Mouse (Mus musculus): Measurements from ENCODE around the gene Pdlim4.
"Not testable (repeated sequence)": the region's sequence is repeated elsewhere in the genome, so short reads cannot be mapped to it uniquely, and the experiment has no call there.

Gene Pdlim4

DNA sequence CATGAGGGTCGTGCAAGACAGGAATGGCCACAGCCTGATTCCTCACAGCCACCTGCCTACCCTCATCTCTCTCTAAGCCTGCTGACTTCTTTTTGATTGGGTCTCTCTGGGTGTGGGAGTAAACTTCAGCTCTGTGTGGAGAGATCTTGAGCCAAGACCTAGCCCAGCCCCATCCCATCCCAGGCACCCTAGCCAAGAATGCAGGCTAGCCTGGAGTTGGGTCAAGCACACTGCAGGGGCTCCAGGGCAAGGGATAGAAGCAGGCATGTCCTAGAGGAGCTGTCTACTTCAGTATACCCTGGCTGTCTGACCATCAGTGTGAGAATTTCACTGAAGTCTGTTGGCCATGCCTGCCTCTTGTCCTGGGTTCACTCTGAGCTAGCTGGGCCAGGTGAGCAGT, 9.3 kb downstream of the Pdlim4 start:
- no peak for DNase-seq

DNA sequence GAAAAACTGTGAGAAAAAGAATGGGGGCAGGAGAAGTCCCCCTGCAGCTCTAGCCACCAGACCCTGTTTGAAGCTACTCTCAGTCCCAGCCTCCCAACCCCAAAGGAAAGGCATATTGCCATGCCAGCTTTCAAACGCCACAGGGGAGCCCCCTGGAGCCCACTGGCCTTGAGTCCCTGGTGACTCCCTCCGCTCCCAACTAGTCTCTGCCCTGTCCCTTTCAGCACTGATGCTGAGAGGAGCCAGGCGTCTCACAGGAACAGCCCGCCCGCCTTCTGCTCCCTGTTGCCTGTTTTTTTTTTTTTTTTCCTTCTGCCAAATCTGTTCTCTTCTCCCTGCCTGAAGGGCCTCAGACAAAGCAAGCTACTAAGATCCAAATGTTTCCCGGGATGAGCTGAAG, 10.2 kb downstream of the Pdlim4 start:
- no peak for DNase-seq

DNA sequence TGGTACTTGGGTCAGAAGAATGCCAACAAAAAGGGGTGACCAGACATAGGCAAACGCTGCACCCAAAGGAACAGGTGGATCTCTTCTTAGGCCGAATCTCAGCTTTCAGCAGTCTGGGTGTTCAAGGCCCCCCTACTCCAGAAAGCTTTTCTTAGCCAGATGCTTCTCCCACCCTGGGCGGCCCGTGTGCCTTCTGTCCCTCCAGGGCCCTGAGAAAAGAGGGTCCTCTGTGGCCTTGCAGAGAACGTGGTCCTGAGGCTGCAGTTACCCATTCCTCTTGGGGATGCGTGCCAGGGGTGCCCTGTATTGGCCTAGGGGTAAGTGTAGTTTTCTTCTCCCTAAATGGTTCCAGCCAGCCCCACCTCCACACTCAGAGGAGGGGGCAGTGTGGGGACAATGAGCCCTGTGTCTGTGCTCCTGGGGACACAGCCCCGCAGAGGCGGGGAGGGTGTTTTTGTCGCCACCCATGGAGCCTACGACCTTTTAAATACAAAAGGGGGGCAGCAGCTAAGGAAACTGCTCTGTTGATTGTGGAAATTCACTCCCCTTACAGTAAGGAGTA, 10.7 kb downstream of the Pdlim4 start:
- DNase-seq = no peak

DNA sequence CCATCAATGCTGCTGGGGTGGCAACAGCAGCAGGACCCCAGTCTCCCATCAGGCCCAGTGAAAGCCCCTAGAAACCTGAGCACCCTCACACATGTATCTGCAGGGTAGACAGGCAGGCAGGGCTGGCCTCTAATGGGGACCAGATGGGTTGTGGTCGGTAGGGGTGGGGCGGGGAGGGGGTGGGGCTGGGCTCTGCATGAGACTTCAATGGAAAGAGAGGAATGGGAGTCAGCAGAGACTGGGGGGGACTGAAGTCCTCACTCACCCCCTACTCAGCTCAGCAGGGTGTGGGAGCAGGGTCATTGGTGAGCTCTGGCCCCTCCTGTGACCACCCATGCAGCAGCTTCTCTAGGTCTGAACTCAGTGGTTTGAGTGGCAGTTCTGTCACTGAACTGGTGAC, 11.4 kb downstream of the Pdlim4 start:
- DNase-seq = no peak

DNA sequence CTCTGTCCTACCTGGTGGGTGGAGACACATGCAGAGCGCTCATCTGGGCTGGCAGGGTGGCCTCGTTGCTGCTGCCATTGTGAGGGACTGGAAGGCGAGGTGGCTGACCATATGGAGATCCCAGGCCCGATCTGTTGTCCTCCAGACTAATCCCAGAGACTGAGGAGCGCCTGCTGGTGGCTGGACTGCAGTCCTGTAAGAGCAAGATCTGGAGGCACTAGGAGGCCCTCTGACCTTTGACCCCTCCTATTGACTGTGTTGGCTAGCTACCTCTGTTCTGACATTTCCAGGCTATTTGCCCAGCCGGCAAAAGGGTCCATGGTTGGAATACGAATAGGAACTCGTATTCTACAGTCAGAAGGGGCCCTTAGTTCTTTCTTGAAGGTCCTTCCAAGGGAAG, 12.7 kb downstream of the Pdlim4 start:
- no peak for DNase-seq

DNA sequence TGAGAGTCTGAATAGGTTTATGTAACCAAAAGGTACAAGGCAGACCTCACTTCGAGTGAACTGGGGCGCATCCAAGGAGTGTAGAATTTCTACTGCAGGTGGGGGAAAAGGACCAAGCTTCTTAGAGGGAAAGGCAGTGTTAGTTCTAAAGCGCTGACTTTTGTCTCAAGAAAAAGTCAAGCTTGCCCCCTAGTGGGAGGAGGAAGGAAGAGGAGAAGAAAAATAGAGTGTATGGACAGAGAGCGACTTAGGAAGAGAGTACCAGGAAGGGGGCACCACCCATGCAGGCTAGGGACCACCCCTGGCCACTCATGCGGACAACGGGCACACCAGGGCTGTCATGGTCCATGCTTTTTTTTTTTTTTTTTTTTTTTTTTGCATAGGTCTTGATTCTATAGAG, 14.6 kb downstream of the Pdlim4 start:
- DNase-seq = no peak

DNA sequence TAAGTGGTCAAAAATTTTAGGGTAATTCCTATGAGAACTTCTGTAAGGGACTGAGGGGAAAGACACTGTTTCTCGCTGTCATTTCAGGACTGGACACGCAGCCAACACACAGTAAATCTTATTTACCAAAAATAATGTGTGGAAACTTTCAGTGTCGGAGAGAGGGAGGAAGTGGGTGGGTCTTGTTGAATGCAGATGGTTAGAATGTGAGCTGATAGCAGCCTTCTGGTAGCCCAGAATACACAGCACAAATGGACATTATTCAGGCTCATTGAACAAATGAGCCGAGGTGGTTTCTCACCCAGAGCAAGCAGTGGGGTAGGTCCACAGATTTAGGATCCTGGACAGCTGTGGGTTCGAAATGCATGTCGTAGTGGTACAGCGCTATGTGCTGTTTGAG, 15.7 kb downstream of the Pdlim4 start:
- DNase-seq = no peak

DNA sequence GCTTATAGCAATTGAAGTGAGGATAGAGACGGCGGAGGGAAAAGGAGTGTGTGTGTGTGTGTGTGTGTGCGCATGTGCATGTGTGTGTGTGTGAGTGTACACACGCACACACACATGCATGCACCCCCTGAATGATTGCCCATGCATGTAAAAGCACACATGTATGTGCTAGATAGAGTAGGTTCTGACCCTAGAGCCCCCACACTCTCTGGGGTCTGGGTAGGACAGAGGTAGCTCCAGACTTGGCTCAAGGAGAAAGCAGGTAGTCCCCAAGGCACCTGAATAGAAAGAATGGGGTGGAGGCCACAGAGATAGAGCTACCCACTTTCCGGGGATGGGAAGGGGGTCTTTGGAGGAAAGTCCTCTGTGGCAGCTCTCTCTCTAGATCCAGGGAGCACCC, 16.7 kb downstream of the Pdlim4 start:
- no peak for DNase-seq

DNA sequence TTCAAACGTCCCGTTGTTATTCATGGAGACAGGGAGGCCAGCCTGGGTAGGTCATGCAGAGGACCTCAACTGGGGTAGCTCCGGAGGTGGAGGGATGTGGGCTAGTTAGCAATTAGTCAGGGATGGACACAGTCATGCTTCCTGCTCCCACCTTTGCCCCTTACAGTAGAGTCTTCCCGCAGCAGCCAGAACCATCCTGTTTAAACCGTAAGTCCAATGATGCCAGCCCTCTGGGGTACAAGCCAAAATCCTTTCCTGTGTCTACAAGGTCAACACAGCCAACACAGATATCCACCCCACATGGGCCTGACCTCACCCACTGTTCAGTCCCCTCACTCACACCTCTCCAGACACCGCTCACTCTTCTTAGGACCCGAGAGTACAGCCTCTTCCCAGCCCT, 17.7 kb downstream of the Pdlim4 start:
- no peak for DNase-seq

DNA sequence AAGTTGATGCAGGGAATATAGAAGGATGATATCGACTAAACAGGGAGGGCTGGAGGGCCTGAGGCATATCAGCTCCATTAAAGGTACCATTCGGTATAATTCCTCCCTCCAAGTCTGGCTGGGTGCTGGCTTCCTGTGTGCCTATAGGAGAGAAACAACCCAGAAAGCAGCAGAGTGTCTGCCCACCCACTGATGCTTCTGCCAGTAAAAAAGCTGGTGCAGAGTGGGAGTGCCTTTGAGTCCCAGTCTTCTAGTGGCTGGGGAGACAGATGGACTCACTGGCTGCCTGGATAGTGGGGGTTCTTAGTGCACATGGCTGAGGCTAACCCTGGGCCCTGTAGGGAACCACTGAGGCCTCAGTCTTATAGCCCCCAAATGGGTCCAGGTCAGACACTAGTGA, 18.6 kb downstream of the Pdlim4 start:
- no peak for DNase-seq

DNA sequence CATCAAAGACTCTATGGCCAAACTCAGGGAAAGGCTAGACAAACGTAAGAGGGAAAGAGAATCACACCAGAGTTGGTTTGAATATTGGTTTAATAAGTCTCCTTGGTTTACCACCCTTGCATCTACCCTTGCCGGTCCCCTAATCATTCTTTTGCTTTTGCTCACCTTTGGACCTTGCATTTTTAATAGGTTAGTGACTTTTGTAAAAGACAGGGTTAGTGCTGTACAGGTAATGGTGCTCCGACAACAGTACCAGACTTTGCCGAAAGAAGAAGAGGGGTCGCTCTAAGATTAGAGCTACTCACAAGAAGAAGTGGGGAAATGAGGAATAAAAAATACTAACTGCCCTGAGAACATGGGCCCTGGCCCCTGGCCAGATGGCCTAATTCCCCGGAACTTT, 28.1 kb downstream of the Pdlim4 start:
- no peak for DNase-seq

DNA sequence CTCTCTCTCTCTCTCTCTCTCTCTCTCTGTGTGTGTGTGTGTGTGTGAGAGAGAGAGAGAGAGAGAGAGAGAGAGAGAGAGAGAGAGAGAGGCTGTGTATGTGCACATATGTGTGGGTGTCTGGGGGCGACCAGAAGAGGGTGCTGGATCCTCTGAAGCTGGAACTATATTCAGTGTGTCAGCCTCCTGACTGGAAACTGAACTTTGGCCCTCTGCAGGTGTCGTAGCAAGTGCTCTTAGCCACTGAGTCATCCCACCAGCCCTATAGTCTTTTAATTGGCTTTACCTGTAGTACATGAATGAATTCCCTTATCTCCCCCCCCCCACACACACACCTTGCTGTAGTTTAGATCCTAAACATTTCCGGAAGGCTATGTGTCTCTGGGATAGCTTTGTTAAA, 35.9 kb downstream of the Pdlim4 start:
- not testable (repeated sequence) for DNase-seq

DNA sequence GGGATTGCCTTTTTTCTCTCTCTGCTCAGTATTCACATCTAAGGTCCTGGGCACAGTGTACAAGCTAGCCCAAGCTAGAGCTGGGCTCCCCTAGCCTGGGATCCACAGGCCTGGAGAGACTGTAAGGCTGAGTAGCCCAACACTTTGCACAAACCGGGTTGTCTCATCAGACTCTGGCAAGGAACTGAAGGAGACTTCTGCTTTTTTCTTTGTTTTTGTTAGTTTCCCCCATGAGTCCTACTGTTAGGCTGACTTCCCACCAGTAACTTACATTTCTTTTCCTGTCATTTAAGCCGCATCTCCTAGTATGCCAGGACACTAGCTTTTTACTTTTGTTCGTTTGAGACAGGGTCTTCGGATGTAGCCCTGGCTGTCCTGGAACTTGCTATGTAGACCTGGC, 39.8 kb downstream of the Pdlim4 start:
- DNase-seq = no peak

DNA sequence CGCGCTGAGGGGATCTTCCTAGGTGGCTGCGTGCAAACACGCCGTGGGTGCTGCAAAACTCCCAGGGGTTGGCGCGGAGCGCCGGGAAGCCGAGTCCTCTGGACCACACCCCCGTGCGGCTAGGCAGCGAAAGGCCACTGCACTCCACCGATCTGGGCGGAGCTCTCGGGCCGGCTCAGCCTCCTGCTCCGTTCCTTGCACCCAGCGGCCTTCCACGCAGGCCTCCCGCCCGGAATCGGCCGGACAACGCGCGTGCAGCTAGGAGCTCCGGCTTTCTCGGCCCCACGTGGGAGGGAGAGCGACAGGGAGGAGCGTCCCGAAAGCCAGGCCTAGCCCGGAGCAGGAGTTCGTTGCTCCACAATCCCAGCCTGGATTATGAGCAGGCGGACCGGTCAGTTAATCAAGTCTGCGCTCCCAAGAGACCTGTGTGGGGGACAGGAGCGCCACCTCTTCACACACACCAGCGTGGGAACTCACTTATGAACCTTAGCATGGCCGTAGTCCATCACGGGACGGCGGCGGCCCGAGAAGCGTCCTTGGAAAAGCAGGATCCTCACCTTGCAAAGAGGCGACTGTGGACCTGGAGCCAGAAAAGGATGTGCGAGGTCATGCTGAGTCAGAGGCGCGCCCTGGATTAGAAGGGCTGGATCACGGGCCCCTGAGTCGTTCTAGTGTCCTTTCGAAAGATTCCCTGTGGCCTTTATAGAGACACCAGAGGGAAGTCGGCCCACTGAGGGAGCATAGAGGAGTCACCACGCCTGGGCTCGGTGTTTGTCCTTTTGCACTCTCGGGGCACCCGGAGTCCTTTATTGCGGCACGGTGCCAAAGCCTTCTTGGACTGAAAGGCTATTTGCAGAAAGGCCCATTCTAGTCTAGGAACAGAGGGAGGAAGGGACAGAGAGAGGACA, 40.5 kb downstream of the Pdlim4 start, which contains the start of gene Slc22a4:
Gene Slc22a4 (minus strand): TSS at position 47 of the 908 bp plus-strand sequence.
- DNase-seq = peak in 1 of 2 experiments; percentile 24

DNA sequence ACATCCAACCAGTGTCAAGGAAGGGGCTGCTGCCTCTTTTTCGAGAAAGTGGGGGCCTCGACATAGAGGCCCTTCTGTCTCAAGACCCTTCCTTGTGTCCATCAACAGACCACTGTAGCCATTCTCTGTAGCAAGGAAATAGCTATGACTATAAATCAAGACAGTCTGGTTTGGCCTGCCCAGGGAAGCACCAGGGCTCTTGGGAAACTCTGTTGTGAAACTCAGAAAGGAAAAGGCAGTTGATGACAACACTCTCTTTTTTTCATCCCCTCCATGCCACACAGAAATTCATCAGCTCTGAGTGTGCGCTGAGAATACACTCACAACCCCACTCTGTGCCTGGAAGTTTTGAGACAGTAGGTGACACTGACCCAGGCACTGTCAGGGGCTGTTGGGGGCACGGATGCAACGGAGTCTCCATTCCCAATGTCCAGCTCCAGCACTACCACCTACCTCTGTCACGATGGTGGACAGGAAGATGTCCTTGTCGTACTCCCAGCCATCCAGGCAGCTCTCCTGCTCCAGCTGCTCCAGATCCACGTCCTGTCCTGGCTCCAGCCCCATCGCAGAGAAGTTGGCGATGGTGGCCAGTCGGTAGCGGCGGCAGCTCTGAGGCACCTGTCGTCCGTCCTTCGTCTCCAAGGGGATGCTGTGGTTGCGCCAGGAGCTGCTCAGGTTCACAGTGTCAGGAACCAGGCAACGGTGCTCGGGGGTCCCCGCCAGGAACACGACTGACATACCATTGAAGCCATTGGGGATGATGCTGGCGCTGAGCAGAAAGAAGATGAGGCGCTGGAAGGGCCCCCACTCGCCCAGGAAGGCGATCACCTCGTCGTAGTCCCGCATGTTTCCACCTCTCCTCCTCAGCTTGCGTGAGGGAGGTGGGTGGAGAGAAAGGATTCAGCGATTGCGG, 41.4 kb downstream of the Pdlim4 start:
- no peak for DNase-seq

DNA sequence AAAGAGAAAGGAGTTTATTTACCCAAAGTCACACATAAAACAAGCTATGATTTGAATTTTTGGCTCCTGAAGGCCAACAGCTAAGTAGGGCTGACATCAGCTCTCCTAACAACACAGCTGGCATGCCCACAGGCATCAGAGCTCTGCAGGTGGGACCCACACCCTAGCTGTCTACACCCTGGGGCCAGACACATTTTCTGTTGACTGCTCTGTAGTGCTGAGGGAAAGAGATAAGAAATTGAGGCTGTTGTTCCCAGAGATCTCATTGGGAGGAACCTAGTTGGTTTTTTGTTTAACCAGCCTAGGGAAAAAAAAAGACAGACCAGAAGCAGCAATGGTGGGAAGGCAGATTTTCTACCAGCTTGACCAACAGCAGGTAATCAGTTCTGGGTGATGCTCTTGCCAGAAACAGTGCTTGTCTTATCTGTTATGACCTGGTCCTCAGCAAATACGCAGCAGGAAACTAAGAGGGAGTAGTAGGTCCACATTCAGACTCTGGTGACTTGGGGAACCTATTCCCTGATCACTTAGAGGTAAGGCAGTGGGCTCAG, 42.2 kb downstream of the Pdlim4 start:
- no peak for DNase-seq

DNA sequence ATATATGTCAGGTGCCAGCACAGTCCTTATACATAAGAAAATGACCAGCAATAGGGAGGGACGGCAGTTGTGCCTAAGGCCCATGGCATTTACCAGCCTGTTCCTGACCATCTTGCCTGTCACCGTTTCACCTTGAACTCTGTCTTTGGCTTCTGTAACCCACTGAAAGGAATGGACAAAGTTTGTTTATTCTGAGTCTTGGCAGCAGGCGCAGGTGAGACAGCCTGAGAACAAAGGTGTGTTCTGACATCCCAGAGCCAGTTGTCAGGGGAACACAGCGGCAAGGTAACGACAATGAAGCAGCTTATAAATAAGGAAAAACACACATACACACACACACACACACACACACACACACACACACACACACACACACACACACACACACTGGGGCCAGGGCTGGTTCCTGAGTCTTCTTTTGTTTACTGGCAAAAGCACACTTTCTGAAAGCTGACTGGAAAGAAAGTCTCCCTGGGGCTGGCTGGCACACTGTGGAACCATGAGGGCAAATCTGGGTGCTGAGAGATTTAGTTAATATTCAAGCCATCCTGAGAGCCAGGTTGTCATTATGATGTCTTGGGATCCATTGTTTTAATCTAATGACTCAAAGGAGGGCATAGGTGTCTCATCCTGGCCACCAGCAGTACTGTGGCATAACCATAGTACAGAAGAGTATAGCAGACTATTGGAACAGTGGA, 47.3 kb downstream of the Pdlim4 start:
- no peak for DNase-seq

DNA sequence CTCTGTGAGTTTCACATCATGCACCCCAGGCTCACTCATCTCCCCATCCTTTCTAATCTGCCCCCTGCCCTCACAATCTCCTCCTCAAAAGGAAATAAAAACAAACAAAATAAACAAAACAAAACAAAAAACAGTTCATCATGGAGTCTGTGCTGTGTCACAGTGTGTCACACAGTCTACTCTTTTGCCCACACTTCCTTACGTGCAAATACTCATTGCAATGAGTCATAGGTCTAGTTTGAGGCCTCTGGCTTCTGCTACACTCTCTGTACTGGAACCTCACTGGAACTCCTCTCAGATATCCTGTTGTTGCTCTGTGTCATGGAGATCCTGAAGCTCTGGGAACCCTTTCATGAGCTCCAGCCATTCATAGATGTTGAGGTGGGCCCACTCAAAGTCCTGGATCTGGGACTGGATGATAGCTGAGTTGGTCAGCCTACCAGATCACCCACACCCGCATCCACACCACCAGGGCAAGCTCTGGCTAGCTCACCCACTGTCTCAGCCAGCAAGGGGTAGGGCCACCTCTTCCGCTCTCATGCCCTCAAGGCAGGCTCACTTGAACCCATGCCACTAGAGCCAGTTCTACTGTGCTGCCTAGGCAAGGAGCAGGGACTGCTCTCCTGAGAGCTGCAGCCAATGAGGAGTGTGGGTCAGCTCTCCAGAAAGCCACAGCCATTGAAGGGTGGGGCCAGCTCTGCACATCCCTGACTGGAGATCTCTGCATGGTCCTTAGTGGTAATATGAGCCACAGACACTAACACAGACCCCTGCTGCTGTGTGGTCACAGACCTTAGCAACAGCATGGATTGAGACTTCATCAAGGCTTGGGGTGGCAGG, 49.7 kb downstream of the Pdlim4 start:
- no peak for DNase-seq

DNA sequence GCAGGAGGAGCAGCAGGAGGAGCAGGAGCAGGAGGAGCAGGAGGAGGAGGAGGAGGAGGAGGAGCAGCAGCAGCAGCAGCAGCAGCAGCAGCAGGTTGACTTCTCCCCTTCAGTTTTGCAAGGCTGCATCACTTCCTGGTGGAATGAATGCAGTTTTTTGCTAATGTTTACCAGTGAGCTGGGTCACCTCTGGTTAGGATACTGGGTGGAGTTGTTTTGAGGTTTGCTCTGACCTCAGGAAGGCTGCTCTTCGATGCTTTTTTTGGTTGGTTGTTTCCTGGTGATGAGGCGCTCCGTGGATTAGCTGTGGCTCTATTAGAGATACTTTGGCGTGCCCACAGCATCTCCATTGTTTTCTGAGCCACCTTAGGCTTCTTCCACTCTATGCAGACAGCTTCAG, 51.2 kb downstream of the Pdlim4 start:
- DNase-seq = no peak

DNA sequence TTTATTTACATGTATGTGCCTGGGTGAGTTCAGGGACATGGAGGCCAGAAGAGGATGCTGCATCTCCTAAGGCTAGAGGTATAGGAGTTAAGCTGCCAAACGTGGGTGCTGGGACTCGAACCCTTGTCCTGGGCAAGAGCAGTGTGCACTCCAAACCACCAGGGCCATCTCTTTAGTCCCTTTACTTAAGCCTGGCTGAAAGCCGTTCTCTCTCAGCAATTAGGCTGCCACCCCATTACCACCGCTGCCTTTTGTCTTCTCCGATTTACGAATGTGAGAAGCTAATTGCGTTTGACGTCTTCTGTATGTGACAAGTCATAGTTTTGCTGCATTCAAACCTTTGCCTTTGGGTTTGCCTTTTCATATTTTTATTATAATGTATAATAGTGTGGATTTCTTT, 52.8 kb downstream of the Pdlim4 start:
- DNase-seq = no peak

DNA sequence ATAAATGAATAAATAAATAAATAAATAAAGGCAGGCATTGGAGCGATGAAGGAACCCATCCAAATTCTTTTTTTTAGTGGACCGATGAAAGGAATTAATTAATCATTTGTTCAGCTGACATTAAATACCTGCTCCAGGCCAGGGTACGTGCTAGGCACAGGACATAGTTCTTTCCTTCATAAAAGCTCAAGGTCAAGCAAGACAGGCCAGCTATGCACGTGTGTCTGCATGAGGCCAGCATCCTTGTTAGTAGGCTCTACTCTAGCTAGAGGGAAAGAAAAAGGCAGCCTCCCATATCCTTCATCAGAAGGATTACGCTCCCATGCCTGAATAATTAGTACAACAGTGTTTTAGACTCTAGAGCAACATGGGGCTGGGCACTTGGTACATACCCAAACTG, 55.9 kb downstream of the Pdlim4 start:
- DNase-seq = no peak

DNA sequence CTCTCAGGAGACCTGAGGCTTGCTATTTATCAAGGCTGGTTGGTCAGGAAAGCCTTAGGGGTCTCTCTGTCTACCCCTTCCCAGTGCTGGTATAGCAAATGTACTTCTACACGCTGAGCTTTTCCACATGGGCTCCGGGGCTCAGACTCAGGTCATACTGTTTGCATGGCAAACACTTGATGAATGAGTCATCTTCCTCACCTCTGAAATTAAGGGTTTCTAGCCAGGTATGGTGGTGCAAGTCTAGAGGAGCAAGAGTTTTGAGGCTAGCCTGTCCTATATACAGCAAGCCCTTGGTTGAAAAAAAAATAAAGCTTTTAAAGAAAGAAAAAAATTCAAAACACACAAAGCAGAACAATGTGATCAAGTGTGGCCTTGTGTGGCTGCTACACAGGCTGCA, 57.6 kb downstream of the Pdlim4 start:
- no peak for DNase-seq

All from thymus, adult 18-20 months (tissue).